Mouse (Mus musculus) brain, adult 2 months (tissue): ENCODE measurements around the gene Glcci1.
A peak's percentile ranks its signal among the peaks of the same experiment; 100 is the strongest.

Experiments used
- DNase-seq: peaks from one replicate; pipeline ENCODE4 v3.0.0; 2011; ENCODE audit warnings: low read depth, low spot score

Glcci1 gene

DNA sequence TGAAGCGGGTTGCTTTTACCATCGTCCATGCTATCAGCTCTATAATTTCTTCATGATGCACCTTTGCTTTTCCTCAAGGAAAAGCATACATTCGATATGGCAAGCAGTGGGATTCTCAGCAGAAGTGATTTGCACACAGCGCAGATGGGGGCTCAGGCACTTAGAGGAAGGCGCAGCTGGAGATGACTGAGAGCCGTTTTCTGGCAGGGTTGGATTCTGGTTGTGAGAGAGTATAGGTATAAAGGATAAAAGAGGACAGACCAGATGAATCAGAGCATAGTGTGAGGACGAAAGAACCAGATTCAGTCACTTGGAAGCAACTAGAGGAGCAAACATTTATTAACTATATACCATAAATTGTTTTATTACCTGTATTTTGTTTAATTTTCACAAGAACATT lies 36.4 kb downstream of the Glcci1 start:
- DNase-seq = no peak

DNA sequence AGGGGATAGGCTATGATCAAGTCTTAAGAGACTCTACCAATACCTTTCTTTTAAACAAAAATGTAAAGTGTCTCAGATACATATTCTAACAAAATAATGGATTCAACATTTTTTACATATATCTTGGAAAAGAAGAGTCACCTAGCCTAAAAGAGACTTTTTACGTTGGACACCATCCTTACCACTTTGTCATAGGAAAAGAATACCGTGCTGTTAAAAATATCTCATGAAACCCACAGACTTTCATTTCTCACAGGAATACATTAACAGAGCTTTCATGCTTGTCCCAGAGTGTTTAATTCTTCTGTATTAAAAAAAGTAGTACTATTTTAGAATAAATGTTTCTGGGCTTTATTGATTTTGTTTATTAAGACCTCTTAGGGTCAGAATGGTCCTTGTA lies 41.8 kb downstream of the Glcci1 start:
- DNase-seq = no peak

DNA sequence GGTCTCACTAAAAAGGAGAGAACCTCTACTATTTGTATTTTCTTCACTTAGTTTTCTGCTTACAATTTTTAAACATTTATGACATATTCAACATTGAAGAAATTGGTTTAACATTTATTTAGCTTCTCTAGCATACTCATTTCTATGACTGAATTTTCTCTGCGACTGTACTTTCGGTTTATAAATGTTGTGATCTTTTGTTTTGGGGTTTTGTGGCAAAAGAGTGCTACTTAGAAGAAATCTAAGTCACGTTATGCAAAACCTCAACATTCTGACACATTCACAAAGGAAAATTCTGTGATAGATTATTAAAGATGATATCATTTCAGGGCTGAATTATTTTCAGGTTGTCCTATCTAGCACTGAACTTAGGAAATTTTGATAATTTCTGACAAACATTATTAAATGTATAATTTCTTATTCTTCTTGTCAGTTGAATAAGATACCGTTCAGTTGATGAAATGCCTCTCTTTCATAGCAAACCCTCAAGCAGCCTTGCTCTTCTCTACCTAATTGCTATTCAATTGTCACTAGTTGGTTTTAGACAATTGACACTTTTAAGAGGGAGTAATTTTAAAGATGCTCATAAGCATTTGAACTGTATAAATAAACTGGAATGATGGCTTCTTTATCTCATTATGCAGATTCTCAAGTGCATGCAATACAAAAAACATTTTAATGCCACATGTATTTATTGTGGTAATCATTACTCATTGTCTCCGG lies 47.6 kb downstream of the Glcci1 start:
- DNase-seq = no peak

DNA sequence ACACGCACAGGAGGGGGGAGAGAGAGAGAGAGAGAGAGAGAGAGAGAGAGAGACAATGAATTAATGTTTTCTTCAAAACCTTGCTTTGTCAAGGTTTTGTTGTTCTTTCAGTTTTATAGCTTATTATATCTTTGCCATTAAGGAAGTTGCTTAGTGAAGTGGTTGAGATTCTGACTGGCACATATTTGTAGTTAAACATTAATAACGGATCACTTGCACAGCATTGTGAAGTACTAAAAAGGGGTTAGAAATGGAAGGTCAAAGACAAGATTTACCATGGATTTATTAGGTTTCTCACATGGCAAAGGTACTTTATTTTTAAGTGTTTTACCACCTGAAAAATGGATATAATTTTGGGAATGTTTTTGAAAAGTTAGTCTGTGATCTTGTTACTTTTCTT lies 51.3 kb downstream of the Glcci1 start:
- no peak for DNase-seq

DNA sequence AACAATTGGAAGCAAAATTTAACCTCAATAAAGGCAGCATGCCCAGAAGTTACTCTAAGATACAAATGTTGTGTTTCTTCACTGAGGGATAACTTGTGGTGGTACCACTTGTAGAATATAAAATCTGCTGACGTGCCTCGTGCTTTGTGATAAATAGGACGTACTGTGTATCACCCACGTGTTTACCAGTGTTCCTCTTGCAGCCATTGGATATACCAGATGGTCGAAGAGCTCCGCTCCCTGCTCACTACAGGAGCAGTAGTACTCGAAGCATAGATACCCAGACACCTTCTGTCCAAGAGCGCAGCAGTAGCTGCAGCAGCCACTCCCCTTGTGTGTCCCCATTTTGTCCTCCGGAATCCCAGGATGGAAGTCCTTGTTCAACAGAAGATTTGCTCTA lies 73.0 kb downstream of the Glcci1 start:
- DNase-seq = peak; percentile 11

DNA sequence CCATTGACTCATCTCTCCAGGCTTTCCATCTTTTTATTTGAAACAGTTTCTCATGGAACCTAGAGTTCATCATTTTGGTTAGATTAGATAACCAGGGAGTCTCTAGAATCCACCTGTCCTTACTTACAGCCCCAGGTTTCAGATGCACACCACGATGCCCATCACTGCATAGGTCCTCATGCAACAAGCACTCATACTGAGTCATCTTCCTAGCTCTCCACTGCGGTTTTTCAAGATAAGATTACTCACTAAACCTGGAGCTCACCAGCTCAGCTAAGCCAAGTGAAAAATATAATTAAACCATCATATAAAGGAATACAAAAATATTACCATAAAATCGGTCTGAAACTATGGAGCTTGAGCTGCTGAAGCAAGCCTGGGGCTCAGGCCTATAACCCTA lies 74.5 kb downstream of the Glcci1 start:
- peak; percentile 30 for DNase-seq

DNA sequence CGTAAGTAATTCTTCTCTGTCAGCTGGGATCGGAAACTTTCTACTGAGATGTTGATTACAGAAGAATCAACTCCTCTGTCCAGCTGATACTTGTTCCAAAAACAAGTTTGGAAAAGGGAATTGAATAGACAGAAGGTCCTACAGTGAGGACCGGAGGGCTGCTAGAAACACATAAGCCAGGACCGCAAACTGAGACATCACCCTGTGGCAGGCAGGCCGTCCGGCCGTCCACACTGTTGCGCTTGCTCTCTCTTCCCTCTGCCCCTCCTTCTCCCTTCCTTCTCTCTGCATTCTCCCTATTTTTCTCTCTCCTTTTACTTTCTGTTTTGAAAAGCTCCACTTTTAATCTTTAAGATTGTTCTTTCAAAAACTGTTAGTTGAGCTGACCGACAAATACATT lies 82.3 kb downstream of the Glcci1 start:
- peak; percentile 9 for DNase-seq

DNA sequence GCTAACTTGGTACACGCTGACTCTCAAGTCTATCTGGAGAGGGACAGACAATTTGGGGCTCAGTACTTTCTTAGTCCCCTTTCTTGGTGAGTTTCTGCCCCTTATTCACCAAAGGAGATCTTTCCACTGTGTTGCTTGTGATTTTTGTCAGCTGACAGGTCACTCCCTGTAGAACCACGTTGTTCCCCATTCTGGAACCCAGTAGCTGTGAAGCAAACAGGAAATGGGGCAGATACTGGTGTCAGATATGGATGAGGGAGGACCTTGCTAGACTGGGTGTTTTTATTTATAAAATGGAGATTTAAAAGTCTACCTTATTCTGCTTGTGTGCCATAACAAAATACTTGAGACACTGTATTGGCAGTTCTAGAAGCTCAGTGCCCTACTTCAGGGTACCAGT lies 108.0 kb downstream of the Glcci1 start:
- DNase-seq = no peak

DNA sequence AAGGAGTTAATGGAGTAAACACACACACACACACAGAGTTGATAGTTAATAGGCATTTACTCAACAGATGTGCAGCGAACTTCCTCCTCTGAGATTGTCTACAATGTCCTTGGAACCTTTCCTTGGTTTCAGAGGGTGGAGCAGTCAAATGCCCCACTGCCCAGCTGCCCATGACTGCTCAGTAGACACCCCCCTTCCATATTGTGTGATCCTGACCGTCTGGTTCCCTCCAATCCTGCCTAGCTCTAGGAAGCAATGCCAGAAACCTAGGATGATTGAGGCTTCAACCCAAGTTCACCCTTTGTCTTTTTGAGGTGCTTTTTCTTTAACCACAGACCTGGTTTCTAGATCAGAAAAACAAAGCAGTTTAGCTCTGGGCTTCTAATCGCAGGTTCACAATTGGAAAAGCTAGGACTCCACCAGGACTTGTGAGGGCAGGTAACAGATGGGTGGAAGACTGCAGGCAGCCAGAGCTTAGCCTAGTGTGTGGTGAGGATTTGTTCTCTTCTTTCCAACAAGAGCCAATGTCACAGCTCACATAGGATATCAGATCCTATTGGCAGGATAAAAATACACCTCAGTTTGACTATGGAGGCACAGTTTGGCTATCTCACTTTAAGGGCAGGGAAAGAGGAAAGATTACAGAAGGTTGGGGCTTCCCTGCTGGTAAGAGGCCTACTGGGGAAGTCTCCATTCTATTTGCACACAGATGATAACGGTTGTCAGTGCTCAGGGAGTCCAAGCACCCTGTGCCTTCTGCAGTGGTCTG lies 110.4 kb downstream of the Glcci1 start:
- peak; percentile 92 for DNase-seq

DNA sequence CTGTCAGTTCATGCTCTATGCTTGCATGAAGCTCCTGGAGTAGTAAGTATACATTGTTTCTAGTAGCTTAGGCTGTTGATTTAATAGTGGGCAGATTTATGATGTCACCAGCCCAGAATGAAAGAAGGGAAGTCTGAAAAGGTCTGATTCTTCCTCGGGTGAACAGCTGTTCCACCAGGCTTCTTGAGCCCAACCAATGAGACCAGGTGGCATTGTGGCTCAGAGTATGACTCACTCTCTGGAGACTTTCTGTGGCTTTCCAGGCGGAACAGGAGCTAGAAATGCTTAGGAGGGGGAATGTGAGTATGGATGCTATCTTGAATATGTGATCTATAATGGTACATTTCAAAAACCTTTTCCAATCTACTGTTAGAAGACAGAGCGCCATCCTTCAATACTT lies 113.6 kb downstream of the Glcci1 start:
- peak; percentile 89 for DNase-seq

DNA sequence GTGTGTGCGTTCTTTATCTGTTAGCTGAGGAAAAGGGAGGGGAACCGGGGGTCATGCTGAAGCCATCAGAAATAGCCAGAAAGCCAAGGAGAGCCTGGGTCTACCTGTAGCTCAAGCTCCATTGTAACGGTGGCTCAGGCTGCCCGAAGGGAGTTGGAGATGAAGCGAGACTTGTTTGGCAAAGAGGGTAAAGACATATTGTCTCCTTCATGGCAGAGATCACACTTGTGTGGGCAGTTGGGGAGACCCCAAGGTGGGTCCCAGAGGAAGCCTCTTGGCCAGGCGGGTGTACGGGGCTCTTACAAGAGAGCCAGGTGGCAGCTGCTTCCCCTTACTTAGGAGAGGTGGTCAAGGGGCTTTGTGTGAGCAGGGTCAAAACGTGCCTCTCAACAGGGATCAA lies 118.8 kb downstream of the Glcci1 start:
- DNase-seq = no peak

DNA sequence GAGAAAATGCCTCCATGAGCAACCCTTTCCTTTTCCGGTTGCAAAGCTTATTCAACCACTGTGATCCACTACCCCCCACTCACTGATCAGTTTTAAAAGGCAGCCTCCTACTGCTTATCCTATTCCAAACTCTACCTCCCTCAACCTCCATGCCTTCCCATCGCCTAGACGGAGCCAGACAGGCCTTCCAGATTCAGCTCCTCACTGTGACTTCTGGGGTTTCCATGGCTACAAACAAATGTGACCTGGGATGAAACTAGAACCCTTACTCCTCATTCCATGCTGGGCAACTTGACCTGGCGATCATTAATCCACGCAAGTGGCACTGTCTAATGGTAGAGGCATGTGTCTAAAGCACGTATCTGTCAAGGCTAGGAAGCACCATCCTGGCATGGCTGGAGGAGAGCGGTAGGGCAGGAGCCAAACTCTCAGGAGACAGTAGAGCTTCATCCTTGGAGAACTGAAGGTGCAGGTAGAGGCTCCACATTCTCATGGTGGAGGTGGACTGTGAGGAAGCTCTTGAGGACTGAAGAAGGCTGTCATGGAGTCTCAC lies 119.4 kb downstream of the Glcci1 start:
- no peak for DNase-seq

DNA sequence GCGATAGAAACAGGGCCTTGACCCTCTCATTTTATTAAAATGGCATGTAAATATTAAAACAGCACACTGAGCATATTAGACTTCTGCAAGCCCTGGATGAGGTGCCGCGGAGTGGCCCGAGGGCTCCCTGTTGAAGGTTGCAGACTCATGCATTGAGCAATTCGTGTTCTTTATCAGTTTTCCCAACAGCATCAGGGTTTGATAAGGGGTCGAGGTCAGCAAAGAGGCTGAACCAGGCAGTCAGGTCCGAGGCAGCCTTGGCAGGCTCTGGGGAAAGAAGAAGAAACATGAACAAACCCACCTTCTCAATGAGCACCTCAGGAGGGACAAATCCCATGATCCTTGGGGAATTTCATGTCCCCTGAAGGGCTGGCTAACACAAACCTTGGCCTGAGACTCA lies 121.1 kb downstream of the Glcci1 start:
- no peak for DNase-seq

DNA sequence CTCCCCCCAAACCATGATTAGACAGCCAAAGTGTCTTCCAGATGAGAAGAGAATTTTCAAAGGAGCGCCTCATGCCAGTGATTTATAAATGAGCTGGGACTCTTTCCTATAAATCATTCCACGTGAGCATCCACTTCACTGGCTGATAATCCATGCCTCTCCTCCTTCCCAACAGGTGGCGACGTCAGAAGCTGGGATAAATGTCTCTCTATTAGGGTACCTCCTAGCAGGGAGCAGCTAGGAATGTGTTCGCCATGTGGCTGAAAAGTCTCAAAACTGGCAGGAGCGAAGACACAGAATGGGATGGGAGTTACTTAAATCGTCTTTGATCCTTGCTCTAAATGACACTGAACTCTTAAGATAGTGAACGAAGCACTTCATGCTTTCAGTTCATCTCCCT lies 122.0 kb downstream of the Glcci1 start:
- DNase-seq = no peak

DNA sequence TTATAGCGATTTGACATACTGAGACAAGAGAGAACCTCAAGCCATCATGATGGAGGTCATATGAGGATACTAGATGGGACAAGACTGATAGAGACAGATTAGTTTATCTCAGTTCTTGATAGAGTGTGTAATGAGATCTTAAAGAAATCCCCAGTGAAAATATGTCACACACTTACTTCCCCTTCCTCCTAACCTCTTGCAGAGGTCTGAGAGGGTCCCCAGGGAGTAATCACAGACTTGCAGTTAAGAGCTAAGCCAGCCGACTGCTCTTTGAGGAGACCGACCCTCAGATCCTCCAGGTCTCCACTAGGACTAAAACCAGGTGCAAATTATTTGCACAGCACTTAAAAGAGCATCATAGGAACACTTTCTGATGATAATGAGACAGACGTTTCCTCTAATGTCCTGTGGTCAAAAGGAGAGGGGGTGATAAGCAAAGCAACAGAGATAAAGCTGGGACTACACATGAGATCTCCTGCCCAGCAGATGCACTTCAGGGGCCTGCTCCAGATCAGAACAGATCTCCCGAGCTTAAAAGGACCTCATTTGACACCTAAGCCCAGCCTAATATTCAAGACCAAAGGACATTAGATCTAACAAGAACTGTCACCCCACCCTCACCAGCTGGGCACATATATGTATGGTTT lies 122.7 kb downstream of the Glcci1 start:
- no peak for DNase-seq

DNA sequence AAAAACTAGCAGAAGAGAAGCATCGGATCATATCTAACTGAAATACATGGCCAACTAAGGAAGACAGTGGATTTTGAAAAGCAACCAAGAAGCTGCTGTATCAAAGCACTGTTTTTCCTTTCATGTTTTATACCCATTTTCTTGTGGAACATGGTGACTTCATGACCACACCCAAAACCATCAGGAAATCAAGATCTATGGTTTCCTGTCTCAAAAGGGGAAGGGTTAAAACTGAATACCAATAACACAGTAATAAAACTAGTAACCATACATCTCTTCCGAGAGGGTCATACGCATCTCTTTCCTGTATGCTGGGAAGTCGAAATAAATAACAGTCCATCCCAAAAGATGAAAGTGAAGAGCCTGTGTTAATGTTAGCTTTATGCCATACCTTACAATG lies 123.3 kb downstream of the Glcci1 start:
- no peak for DNase-seq

DNA sequence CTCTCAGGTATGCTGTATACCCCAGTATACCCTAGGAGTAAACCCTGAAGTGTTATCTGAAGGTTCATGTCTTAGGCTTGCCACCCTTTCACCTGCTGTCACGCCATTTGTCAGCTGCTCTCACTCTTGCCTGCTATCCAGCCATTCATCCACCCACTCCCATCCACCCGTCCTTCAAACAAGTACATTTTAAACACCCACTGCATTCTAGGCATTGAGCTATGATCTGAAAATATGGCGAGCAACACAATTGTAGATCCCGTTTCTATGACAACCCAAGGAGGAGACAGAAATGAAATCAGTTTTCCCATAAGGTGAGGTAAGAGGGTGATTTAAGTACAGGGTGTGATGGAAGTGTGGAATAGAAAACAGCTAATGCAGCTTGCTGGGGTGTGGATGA lies 128.7 kb downstream of the Glcci1 start:
- DNase-seq = peak; percentile 83

DNA sequence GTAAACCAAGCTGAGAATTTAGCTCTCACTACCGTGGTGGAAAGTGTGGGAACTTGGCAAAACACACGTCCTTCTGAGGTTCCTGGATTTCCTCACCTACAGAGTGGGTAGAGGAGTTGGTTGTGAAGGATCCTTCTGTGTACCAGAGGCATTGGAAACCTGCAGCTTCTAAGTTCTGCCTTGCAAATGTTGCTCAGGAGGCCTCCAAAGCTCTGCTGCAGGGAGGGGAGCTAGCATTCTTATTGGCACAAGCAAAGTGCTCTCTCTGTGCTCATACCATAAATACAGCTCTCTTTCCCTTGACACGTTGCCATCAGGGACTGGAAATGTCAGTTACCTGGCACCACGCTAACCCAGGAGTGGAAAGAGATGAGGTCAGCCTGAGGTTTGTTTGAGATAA lies 129.5 kb downstream of the Glcci1 start:
- DNase-seq = peak; percentile 74

DNA sequence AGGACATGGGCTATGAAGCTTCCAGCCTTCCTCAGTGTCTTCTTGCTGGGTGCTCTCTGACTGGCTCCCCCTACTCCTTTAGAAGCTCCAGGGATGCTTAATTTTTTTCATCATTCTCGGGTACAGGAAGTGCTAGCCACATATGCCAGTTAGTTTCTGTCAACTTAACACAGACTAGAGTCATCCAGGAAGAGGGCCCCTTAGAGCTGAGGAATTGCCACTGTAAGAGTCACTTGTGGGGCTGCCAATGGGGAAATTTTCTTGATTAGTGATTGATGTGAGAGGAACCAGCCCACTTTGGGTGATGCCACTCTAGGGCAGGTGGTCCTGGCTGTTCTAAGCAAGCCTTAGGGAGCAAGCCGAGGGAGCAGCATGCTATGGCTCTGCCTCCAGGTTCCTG lies 130.1 kb downstream of the Glcci1 start:
- no peak for DNase-seq

DNA sequence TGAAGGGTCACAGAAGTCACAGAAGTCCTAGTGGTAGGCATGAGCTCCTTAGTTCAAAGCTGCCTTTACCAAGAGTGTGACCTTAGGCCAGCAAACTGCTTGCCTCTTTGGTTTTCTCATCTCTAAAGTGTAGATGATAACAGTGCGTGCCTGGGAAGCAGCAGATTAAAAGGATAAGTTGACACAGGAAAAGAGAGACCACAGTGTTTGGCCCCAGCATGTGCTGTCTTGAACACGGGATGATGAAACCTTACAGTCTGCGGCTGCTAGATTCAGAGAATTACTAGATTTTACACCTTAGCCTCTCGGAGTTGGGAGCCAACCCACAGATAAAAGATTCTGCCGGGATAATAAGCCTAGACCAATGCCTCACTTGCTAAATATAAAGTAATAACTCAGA lies 131.5 kb downstream of the Glcci1 start:
- no peak for DNase-seq

DNA sequence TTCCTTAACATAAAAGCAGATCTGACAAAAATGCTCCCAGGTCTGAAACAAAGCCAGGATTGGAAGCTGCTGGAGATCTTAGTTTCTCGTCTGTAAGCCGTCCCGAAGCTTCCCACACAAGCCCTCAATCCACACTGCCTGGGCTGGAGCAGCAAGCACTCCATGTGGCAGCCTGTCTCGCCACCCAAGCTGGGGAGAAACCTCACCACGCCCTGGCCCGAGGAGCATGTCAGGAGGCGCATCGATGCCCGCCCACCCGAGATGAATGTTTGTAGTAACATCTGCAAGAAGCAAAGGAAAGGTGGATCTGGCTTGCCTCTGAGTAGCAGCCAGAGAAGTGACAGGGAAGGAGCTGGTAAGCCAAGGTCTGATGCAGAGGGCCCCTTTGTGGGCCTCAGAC lies 135.3 kb downstream of the Glcci1 start:
- DNase-seq = peak; percentile 86

DNA sequence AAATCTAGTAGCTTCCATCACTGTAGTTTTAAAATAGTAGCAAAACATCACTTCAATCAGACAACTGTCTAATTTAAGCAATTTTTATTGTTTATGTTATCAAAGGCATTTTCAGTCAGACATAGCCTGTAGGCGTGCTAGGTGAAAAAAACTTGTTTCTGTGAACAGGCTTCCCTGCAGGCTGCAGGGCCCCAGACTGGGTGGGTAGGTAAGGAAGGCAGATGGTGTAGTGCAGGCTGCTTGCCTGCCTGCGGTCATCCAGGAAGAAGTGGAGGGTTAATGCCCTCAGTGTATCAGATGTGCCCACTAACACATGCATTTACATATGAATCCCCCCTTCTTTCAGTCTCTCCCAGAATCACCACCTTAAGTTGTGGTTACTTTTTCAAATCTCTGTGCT lies 136.3 kb downstream of the Glcci1 start:
- peak; percentile 75 for DNase-seq
